Mouse (Mus musculus) myocyte (in vitro differentiated cells): ENCODE measurements around the gene 4930442H23Rik.

Experiments
- E2F4 ChIP-seq: IDR thresholded peaks from one replicate; pipeline ENCODE4 v1.6.1; 2011; ENCODE audit warnings: mild to moderate bottlenecking, control low read depth, moderate library complexity; ENCODE audit not compliant: insufficient read depth
- MAX ChIP-seq: IDR thresholded peaks from one replicate; pipeline ENCODE4 v1.6.1; 2011; ENCODE audit warnings: low read depth, mild to moderate bottlenecking, control low read depth
- MYOG ChIP-seq, 3 experiments: IDR thresholded peaks; one replicate each; pipeline ENCODE4 v1.6.1; 2011; ENCODE audit warnings: control low read depth in 2 of 3, low read depth in 2 of 3, mild to moderate bottlenecking in 2 of 3; ENCODE audit not compliant: insufficient read length in 2 of 3, control insufficient read depth in 1 of 3, insufficient read depth in 1 of 3
- POLR2A ChIP-seq: IDR thresholded peaks from one replicate; pipeline ENCODE4 v1.6.1; 2011; ENCODE audit warnings: low read depth, mild to moderate bottlenecking, control low read depth, moderate library complexity; ENCODE audit not compliant: insufficient read length
- POLR2AphosphoS2 ChIP-seq: IDR thresholded peaks from one replicate; pipeline ENCODE4 v1.6.1; 2011; ENCODE audit warnings: low read depth, control low read depth; ENCODE audit not compliant: insufficient read length
- SRF ChIP-seq: IDR thresholded peaks from one replicate; pipeline ENCODE4 v1.6.1; 2011; ENCODE audit warnings: low read depth; ENCODE audit not compliant: control insufficient read depth, insufficient read length
- TCF12 ChIP-seq: IDR thresholded peaks from one replicate; pipeline ENCODE4 v1.6.1; 2011; ENCODE audit warnings: mild to moderate bottlenecking, control low read depth; ENCODE audit not compliant: poor library complexity, insufficient read depth, severe bottlenecking
- USF1 ChIP-seq: IDR thresholded peaks from one replicate; pipeline ENCODE4 v1.6.1; 2011; ENCODE audit warnings: low read depth, mild to moderate bottlenecking, control low read depth, moderate library complexity

- no peak for TF ChIP-seq SRF
- TF ChIP-seq POLR2A, result no peak
- no peak for TF ChIP-seq USF1
- TF ChIP-seq MYOG (IDR thresholded peaks at IDR 0.05; ENCODE audit: control insufficient read depth in 1 of 3, insufficient read depth in 1 of 3, insufficient read length in 2 of 3, low read depth in 2 of 3), result no peak
- TF ChIP-seq E2F4, result no peak
- TF ChIP-seq POLR2AphosphoS2, result no peak
- no peak for TF ChIP-seq MAX
- no peak for TF ChIP-seq TCF12
Observed at GRCm38 (mm10) chr10:81210154-81210553, 26.5 kb upstream of the 4930442H23Rik start.
